Mouse (Mus musculus): ENCODE results near the gene Nudt17. TPM values are rescaled to one million over a fixed set of nuclear protein-coding genes. Genes with fewer than 3 reads are reported as not detected.
"Not testable (repeated sequence)": the region's sequence is repeated elsewhere in the genome, so short reads cannot be mapped to it uniquely, and the experiment has no call there.

Nudt17 gene
- polyA plus RNA-seq, 1 experiment = 17.9 TPM

DNA sequence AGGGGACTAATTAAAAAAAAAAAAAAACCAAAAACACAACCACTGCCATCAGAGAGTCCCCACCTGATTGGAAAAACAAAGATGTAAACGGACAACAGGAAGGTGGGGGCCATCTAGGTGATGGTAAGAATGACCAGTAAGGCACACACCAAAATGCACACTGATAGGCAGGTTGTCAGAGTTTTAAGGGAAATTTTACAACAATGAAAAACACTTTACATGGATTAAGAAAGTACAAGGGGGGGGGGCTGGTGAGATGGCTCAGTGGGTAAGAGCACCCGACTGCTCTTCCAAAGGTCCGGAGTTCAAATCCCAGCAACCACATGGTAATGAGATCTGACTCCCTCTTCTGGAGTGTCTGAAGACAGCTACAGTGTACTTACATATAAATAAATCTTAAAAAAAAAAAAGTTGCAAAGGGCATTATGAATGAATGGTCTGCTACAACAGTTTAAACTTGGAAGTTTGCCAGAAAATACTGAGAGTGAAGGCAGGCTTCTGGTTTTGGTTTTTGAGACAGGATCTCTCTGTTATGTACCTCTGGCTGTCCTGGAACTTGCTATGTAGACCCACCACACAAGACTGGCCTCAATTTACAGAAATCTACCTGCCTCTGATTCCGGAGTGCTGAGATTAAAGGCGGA, 39.8 kb downstream of the Nudt17 start:
- 90% methylated on average over 5 of the region's 5 CpGs for WGBS
- TF ChIP-seq CTCF (IDR thresholded peaks at IDR 0.05; ENCODE audit: borderline replicate concordance, control insufficient read depth, extremely low read depth, insufficient read depth, low read length, poor library complexity) (no peak), POLR2A (IDR thresholded peaks at IDR 0.05; ENCODE audit: control insufficient read depth, extremely low read depth, insufficient read depth, low read length, poor library complexity) (no peak)

GRCm38 (mm10) chr3:96667316-96667715, 41.0 kb downstream of the Nudt17 start:
- TF ChIP-seq POLR2A (IDR thresholded peaks at IDR 0.05; ENCODE audit: control insufficient read depth, extremely low read depth, insufficient read depth, low read length, poor library complexity) (no peak), CTCF (IDR thresholded peaks at IDR 0.05; ENCODE audit: borderline replicate concordance, control insufficient read depth, extremely low read depth, insufficient read depth, low read length, poor library complexity) (no peak)
- Histone ChIP-seq H3K36me3 (ENCODE audit: control insufficient read depth, insufficient read depth, low read length) (no peaks in the 10 kb centered on the region), H3K4me3 (ENCODE audit: control insufficient read depth, insufficient read depth, low read length) (no peak overlapping the region), H3K4me1 (replicated peaks; ENCODE audit: control insufficient read depth, insufficient read depth, low read length) (peaks cover 13% of the 10 kb centered on the region), H3K27ac (ENCODE audit: control insufficient read depth, insufficient read depth, low read length) (no peak overlapping the region), H3K27me3 (ENCODE audit: control insufficient read depth, insufficient read depth, low read length) (no peaks in the 10 kb centered on the region)
- DNase-seq = peak; percentile 33
- 49% methylated on average over 1 of the region's 1 CpGs for WGBS

More for the DNA sequence above, 39.8 kb downstream of the Nudt17 start:
- H3K36me3 ChIP-seq (ENCODE audit: control insufficient read depth, insufficient read depth, low read length) = no peaks in the 10 kb centered on the region
- H3K4me3 ChIP-seq (ENCODE audit: control insufficient read depth, insufficient read depth, low read length) = no peak overlapping the region
- no peaks in the 10 kb centered on the region for H3K27me3 ChIP-seq (ENCODE audit: control insufficient read depth, insufficient read depth, low read length)
- no peak overlapping the region for H3K27ac ChIP-seq (ENCODE audit: control insufficient read depth, insufficient read depth, low read length)
- DNase-seq = no peak
- peaks cover 10% of the 10 kb centered on the region for H3K4me1 ChIP-seq (replicated peaks; ENCODE audit: control insufficient read depth, insufficient read depth, low read length)

- Histone ChIP-seq H3K36me3 (ENCODE audit: control insufficient read depth, insufficient read depth, low read length) (no peaks in the 10 kb centered on the region), H3K4me3 (ENCODE audit: control insufficient read depth, insufficient read depth, low read length) (no peak overlapping the region), H3K4me1 (replicated peaks; ENCODE audit: control insufficient read depth, insufficient read depth, low read length) (peaks cover 13% of the 10 kb centered on the region), H3K27ac (ENCODE audit: control insufficient read depth, insufficient read depth, low read length) (no peak overlapping the region), H3K27me3 (ENCODE audit: control insufficient read depth, insufficient read depth, low read length) (no peaks in the 10 kb centered on the region)
- 97% methylated on average over 5 of the region's 5 CpGs for WGBS
- no peak for TF ChIP-seq POLR2A (IDR thresholded peaks at IDR 0.05; ENCODE audit: control insufficient read depth, extremely low read depth, insufficient read depth, low read length, poor library complexity)
- no peak for TF ChIP-seq CTCF (IDR thresholded peaks at IDR 0.05; ENCODE audit: borderline replicate concordance, control insufficient read depth, extremely low read depth, insufficient read depth, low read length, poor library complexity)
- DNase-seq = no peak
Measured at GRCm38 (mm10) chr3:96666916-96667315, 41.4 kb downstream of the Nudt17 start.

DNA sequence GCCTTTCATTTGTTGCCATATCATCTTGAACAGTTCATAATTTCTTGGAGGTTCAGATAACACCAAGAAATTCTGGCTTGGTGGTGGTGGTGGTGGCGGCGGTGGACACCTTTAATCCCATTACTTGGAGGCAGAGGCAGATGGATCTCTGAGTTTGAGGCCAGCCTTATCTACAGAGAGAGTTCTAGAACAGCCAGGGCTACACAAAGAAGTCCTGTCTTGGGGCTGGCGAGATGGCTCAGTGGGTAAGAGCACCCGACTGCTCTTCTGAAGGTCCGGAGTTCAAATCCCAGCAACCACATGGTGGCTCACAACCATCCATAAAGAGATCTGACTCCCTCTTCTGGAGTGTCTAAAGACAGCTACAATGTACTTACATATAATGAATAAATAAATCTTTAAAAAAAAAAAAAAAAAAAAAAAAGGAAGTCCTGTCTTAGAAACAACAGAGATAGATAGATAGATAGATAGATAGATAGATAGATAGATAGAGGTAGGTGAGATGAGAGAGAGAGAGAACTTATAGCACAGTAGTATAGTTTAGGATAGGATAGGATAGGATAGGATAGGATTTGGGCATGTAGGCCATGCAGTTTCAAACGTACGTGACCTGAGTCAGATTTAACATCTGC, 42.5 kb downstream of the Nudt17 start:
- not testable (repeated sequence) for DNase-seq; H3K4me3 ChIP-seq (ENCODE audit: control insufficient read depth, insufficient read depth, low read length)
- WGBS = 98% methylated on average over 7 of the region's 7 CpGs

DNA sequence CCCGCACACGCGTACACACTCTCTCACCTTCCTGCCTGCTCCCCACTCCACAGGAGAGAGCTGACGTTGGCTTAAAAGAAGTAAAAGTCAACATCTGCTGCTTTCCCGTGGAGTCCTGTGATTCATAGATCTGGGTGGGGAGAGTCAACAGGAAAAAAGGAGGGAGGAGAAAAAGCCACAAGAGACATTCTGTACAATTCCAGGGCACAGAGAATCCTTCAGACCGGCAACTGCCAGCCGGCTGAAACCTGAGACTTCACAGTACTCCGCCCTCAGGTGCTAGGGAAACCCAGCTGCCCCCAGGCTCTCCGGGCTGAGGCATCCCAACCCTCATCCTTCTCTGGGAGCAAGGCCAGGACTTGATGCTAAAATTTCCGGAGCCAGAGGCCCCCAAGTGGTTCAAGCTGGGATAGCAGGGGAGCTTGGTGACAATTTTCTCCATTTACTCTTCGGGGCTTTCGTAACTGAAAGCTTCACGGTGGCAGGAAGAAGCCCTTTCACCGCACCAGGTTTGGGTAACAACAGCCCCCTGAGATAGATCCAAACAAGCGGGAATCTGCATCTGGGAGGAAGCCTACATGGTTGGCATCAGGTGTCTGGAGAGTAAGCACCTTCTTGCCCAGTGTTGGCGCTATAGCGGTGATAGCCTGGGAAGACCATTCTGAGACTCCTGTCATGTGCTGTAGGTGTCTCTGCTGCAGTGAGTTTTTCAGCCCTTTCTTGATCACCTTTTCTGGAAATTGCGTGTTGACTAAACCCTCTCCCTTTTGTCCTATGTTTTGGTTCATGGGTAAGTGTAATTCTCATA, 44.7 kb downstream of the Nudt17 start:
- H3K36me3 ChIP-seq (ENCODE audit: control insufficient read depth, insufficient read depth, low read length) = no peaks in the 10 kb centered on the region
- 10% methylated on average over 18 of the region's 18 CpGs for WGBS
- no peaks in the 10 kb centered on the region for H3K27me3 ChIP-seq (ENCODE audit: control insufficient read depth, insufficient read depth, low read length)
- no peak for TF ChIP-seq POLR2A (IDR thresholded peaks at IDR 0.05; ENCODE audit: control insufficient read depth, extremely low read depth, insufficient read depth, low read length, poor library complexity)
- TF ChIP-seq CTCF (IDR thresholded peaks at IDR 0.05; ENCODE audit: borderline replicate concordance, control insufficient read depth, extremely low read depth, insufficient read depth, low read length, poor library complexity) = peak; percentile 74; the same call in 1 of the 2 replicates
- H3K4me3 ChIP-seq (ENCODE audit: control insufficient read depth, insufficient read depth, low read length) = peak overlapping the region; percentile 21; the same call in 1 of the 2 replicates
- DNase-seq = peak; percentile 75
- H3K27ac ChIP-seq (ENCODE audit: control insufficient read depth, insufficient read depth, low read length) = no peak overlapping the region
- peaks cover 6% of the 10 kb centered on the region for H3K4me1 ChIP-seq (replicated peaks; ENCODE audit: control insufficient read depth, insufficient read depth, low read length)

More for the DNA sequence above, 42.5 kb downstream of the Nudt17 start:
- H3K4me1 ChIP-seq (replicated peaks; ENCODE audit: control insufficient read depth, insufficient read depth, low read length) = peaks cover 12% of the 10 kb centered on the region
- H3K27me3 ChIP-seq (ENCODE audit: control insufficient read depth, insufficient read depth, low read length); H3K27ac ChIP-seq (ENCODE audit: control insufficient read depth, insufficient read depth, low read length); H3K36me3 ChIP-seq (ENCODE audit: control insufficient read depth, insufficient read depth, low read length): not testable (repeated sequence)

- WGBS = 86% methylated on average over 8 of the region's 8 CpGs
- Histone ChIP-seq H3K36me3 (ENCODE audit: control insufficient read depth, insufficient read depth, low read length) (no peaks in the 10 kb centered on the region), H3K4me3 (ENCODE audit: control insufficient read depth, insufficient read depth, low read length) (no peak overlapping the region), H3K4me1 (replicated peaks; ENCODE audit: control insufficient read depth, insufficient read depth, low read length) (peaks cover 6% of the 10 kb centered on the region), H3K27ac (ENCODE audit: control insufficient read depth, insufficient read depth, low read length) (no peak overlapping the region), H3K27me3 (ENCODE audit: control insufficient read depth, insufficient read depth, low read length) (no peaks in the 10 kb centered on the region)
- DNase-seq = no peak
- no peak for TF ChIP-seq CTCF (IDR thresholded peaks at IDR 0.05; ENCODE audit: borderline replicate concordance, control insufficient read depth, extremely low read depth, insufficient read depth, low read length, poor library complexity)
Measured at GRCm38 (mm10) chr3:96662731-96663316, 45.5 kb downstream of the Nudt17 start.

All from thymus, adult 2 months (tissue).